Mouse (Mus musculus): ENCODE data around the gene Numb. TPM values are rescaled to one million over a fixed set of nuclear protein-coding genes. Genes with fewer than 3 reads are reported as not detected.

Numb gene
- 30.9 TPM for polyA plus RNA-seq (2021)

- TF ChIP-seq CTCF (IDR thresholded peaks at IDR 0.05): no peak
- ChIA-PET CTCF (no interaction called here), POLR2A (no interaction called here)
- no peaks in the 10 kb centered on the region for H3K27me3 ChIP-seq
- in situ Hi-C loops (cut with MboI; ENCODE audit: low pct_unique_long_range_greater_than_20kb): no loop called here
- DNase-seq (ENCODE audit: low read depth, low spot score): peak; percentile 97
- peak; percentile 95 for ATAC-seq
These were observed at the start of gene Numb for GRCm38 (mm10) chr12:83921535-83922381. TSS of gene Numb (minus strand) at chr12:83921934.

- CTCF ChIA-PET: no interaction called here
- POLR2A ChIA-PET: no interaction called here
- TF ChIP-seq CTCF (IDR thresholded peaks at IDR 0.05): no peak
- DNase-seq (ENCODE audit: low read depth, low spot score) (no peak), ATAC-seq (no peak)
- in situ Hi-C loops (cut with MboI; ENCODE audit: low pct_unique_long_range_greater_than_20kb): no loop called here
- no peaks in the 10 kb centered on the region for H3K27me3 ChIP-seq
These were observed 43.5 kb upstream of the Numb start for GRCm38 (mm10) chr12:83965235-83965634.

GRCm38 (mm10) chr12:83958278-83958677 is 36.5 kb upstream of the Numb start:
- DNase-seq (ENCODE audit: low read depth, low spot score) (no peak), ATAC-seq (no peak)
- in situ Hi-C loops (cut with MboI; ENCODE audit: low pct_unique_long_range_greater_than_20kb): no loop called here
- H3K27me3 ChIP-seq: no peaks in the 10 kb centered on the region
- POLR2A ChIA-PET: no interaction called here
- TF ChIP-seq CTCF (IDR thresholded peaks at IDR 0.05): no peak
- CTCF ChIA-PET: interaction anchor here (0.9 to 1.9 kb wide), 2 partner anchors 8 to 10 kb away, joined by 3 to 5 read pairs; no protein-coding TSS in a partner anchor

- no peak for TF ChIP-seq CTCF (IDR thresholded peaks at IDR 0.05)
- ATAC-seq (no peak), DNase-seq (ENCODE audit: low read depth, low spot score) (no peak)
- in situ Hi-C loops (cut with MboI; ENCODE audit: low pct_unique_long_range_greater_than_20kb): no loop called here
- H3K27me3 ChIP-seq: no peaks in the 10 kb centered on the region
- ChIA-PET POLR2A (interaction anchor here (1.0 kb wide), 1 partner anchor 29 kb away, joined by 3 read pairs; no protein-coding TSS in a partner anchor), CTCF (no interaction called here)
These were observed 30.2 kb upstream of the Numb start for GRCm38 (mm10) chr12:83951711-83952575.

- in situ Hi-C loops (cut with MboI; ENCODE audit: low pct_unique_long_range_greater_than_20kb): no loop called here
- ChIA-PET POLR2A (interaction anchor here (1.0 kb wide), 1 partner anchor 28 kb away, joined by 3 read pairs; no protein-coding TSS in a partner anchor), CTCF (no interaction called here)
- ATAC-seq (peak; percentile 60), DNase-seq (ENCODE audit: low read depth, low spot score) (no peak)
- no peaks in the 10 kb centered on the region for H3K27me3 ChIP-seq
- no peak for TF ChIP-seq CTCF (IDR thresholded peaks at IDR 0.05)
These were observed 29.3 kb upstream of the Numb start for GRCm38 (mm10) chr12:83950840-83951701.

- in situ Hi-C loops (cut with MboI; ENCODE audit: low pct_unique_long_range_greater_than_20kb): no loop called here
- ChIA-PET CTCF (no interaction called here), POLR2A (no interaction called here)
- ATAC-seq: peak; percentile 94
- DNase-seq (ENCODE audit: low read depth, low spot score): peak; percentile 38
- no peak for TF ChIP-seq CTCF (IDR thresholded peaks at IDR 0.05)
- H3K27me3 ChIP-seq: no peaks in the 10 kb centered on the region
These were observed 28.7 kb upstream of the Numb start, which contains the start of gene Riox1 for GRCm38 (mm10) chr12:83950493-83950839. TSS of gene Riox1 (plus strand) at chr12:83950608.

- H3K27me3 ChIP-seq: no peaks in the 10 kb centered on the region
- in situ Hi-C loops (cut with MboI; ENCODE audit: low pct_unique_long_range_greater_than_20kb): no loop called here
- ChIA-PET POLR2A (no interaction called here), CTCF (no interaction called here)
- ATAC-seq (no peak), DNase-seq (ENCODE audit: low read depth, low spot score) (no peak)
- TF ChIP-seq CTCF (IDR thresholded peaks at IDR 0.05): no peak
These were observed 28.2 kb upstream of the Numb start for GRCm38 (mm10) chr12:83949776-83950492.

- ChIA-PET POLR2A (no interaction called here), CTCF (interaction anchor here (0.9 kb wide), 1 partner anchor 26 kb away, joined by 3 read pairs; no protein-coding TSS in a partner anchor)
- H3K27me3 ChIP-seq: no peaks in the 10 kb centered on the region
- DNase-seq (ENCODE audit: low read depth, low spot score): no peak
- TF ChIP-seq CTCF (IDR thresholded peaks at IDR 0.05): no peak
- ATAC-seq: no peak
- in situ Hi-C loops (cut with MboI; ENCODE audit: low pct_unique_long_range_greater_than_20kb): no loop called here
These were observed 27.3 kb upstream of the Numb start for GRCm38 (mm10) chr12:83949043-83949442.

- H3K27me3 ChIP-seq: no peaks in the 10 kb centered on the region
- no peak for TF ChIP-seq CTCF (IDR thresholded peaks at IDR 0.05)
- ChIA-PET CTCF (no interaction called here), POLR2A (no interaction called here)
- in situ Hi-C loops (cut with MboI; ENCODE audit: low pct_unique_long_range_greater_than_20kb): no loop called here
- ATAC-seq: no peak
- DNase-seq (ENCODE audit: low read depth, low spot score): no peak
These were observed 25.6 kb upstream of the Numb start for GRCm38 (mm10) chr12:83947260-83947811.

All from Patski (cell line).